Mouse (Mus musculus) adrenal gland, adult (tissue): Measurements from ENCODE around the gene Stat5a.
A peak's percentile ranks its signal among the peaks of the same experiment; 100 is the strongest.

Experiments
- DNase-seq, 2 experiments: peaks; one replicate each; pipeline ENCODE4 v3.0.0; 2022 to 2023; ENCODE audit warnings: low spot score in 1 of 2; ENCODE audit not compliant: inconsistent age in 2 of 2

The Stat5a gene

GRCm38 (mm10) chr11:100894146-100894918, 35.2 kb downstream of the Stat5a start:
- DNase-seq, result peak in 1 of 2 experiments; percentile 32

GRCm38 (mm10) chr11:100896078-100896477, 36.9 kb downstream of the Stat5a start:
- no peak for DNase-seq

GRCm38 (mm10) chr11:100897294-100898231, 38.4 kb downstream of the Stat5a start:
- DNase-seq, result no peak

- no peak for DNase-seq
Observed at GRCm38 (mm10) chr11:100898441-100899199, 39.5 kb downstream of the Stat5a start.

GRCm38 (mm10) chr11:100904580-100905351, 45.6 kb downstream of the Stat5a start:
- peak in 1 of 2 experiments; percentile 26 for DNase-seq

GRCm38 (mm10) chr11:100905929-100906328, 46.8 kb downstream of the Stat5a start:
- DNase-seq, result no peak

GRCm38 (mm10) chr11:100906885-100907284, 47.7 kb downstream of the Stat5a start:
- DNase-seq, result no peak

GRCm38 (mm10) chr11:100908112-100908511, 49.0 kb downstream of the Stat5a start:
- no peak for DNase-seq

- no peak for DNase-seq
Observed at GRCm38 (mm10) chr11:100908567-100908966, 49.4 kb downstream of the Stat5a start.

- DNase-seq, result no peak
Observed at GRCm38 (mm10) chr11:100912401-100913155, 53.4 kb downstream of the Stat5a start.

- no peak for DNase-seq
Observed at GRCm38 (mm10) chr11:100914415-100914814, 55.3 kb downstream of the Stat5a start.

- DNase-seq, result no peak
Observed at GRCm38 (mm10) chr11:100915063-100915462, 55.9 kb downstream of the Stat5a start.

GRCm38 (mm10) chr11:100916432-100916971, 57.4 kb downstream of the Stat5a start:
- DNase-seq, result no peak

- DNase-seq, result no peak
Observed at GRCm38 (mm10) chr11:100918007-100918406, 58.9 kb downstream of the Stat5a start.

GRCm38 (mm10) chr11:100920887-100921624, 61.9 kb downstream of the Stat5a start:
- no peak for DNase-seq

GRCm38 (mm10) chr11:100924386-100924919, 65.3 kb downstream of the Stat5a start:
- DNase-seq, result no peak

- peak in 1 of 2 experiments; percentile 48 for DNase-seq
Observed at GRCm38 (mm10) chr11:100927386-100927785, 68.2 kb downstream of the Stat5a start.

GRCm38 (mm10) chr11:100930611-100931010, 71.5 kb downstream of the Stat5a start:
- peak; percentile 29 to 74 for DNase-seq
